Mouse (Mus musculus) liver, embryonic 15.5 days (tissue): Measurements from ENCODE around the gene Fam102b. TPM values are rescaled to one million over a fixed set of nuclear protein-coding genes. Genes with fewer than 3 reads are reported as not detected.

Experiments used
- ATAC-seq: fragments of 200-750 bp; cut with Nextera tagmentation; 2 replicates; pipeline ENCODE4 v1.8.0; 2017; ENCODE audit warnings: moderate number of reproducible peaks, mild to moderate bottlenecking, moderate library complexity; ENCODE audit not compliant: insufficient read depth
- H3K27ac ChIP-seq: fragments of 300-500 bp; sonication (generic); replicated peaks from 2 replicates; pipeline ENCODE4 v1.5.1; 2015; ENCODE audit warnings: mild to moderate bottlenecking, inconsistent platforms
- H3K27me3 ChIP-seq: fragments of 300-500 bp; sonication (generic); 2 replicates; pipeline ENCODE4 v1.6.1; 2015; ENCODE audit warnings: mild to moderate bottlenecking, inconsistent platforms
- H3K36me3 ChIP-seq: fragments of 300-500 bp; sonication (generic); replicated peaks from 2 replicates; pipeline ENCODE4 v1.6.1; 2015; ENCODE audit warnings: moderate library complexity, mild to moderate bottlenecking, inconsistent platforms
- H3K4me1 ChIP-seq: fragments of 300-500 bp; sonication (generic); replicated peaks from 2 replicates; pipeline ENCODE4 v1.6.1; 2015; ENCODE audit warnings: inconsistent platforms
- H3K4me2 ChIP-seq: fragments of 300-500 bp; sonication (generic); 2 replicates; pipeline ENCODE4 v1.6.1; 2015; ENCODE audit warnings: moderate library complexity, mild to moderate bottlenecking, inconsistent platforms
- H3K4me3 ChIP-seq: fragments of 300-500 bp; sonication (generic); replicated peaks from 2 replicates; pipeline ENCODE4 v1.5.1; 2015; ENCODE audit warnings: mild to moderate bottlenecking, inconsistent platforms
- H3K9ac ChIP-seq: fragments of 300-500 bp; sonication (generic); 2 replicates; pipeline ENCODE4 v1.6.1; 2015; ENCODE audit warnings: moderate library complexity, mild to moderate bottlenecking, inconsistent platforms
- H3K9me3 ChIP-seq: fragments of 300-500 bp; sonication (generic); replicated peaks from 2 replicates; pipeline ENCODE4 v1.6.1; 2016; ENCODE audit warnings: inconsistent platforms
- WGBS: fragments of 180-500 bp; shearing (Covaris S2); methylation state at CpG from one replicate; pipeline ENCODE4 v1.1.7; 2015; ENCODE audit warnings: mixed read lengths; ENCODE audit not compliant: insufficient replicate concordance; 5-methylcytosine and 5-hydroxymethylcytosine counted together
- polyA plus RNA-seq: library from polyadenylated mRNA; unstranded; fragments of >200 nt; fragmentation: Nextera tagmentation; extraction: Ambion mirVana; gene quantifications from 2 replicates; pipeline ENCODE4 v1.2.1, GENCODE M21; 2015

Gene Fam102b
- polyA plus RNA-seq, 1 experiment from 2014 or later: 2.0 TPM

DNA sequence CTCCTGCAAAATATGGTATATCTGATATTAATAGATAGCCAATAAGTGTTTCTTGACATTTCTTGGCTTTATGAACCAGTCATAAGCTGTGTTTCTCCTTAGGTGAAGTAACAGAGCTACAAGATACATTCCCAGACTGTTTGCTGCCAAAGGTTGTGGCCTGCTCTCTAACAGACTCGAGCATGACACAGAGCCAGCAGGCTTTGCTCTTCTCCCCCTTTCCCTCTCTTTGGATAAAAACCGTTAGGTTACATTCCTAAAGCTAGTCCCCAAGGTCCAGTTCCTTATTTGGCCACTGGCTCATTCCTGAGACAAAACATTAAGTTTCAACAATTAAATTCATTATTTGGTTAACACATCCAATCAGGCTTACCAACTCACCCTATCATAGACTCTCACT lies 4.9 kb upstream of the Fam102b start:
- H3K4me3 ChIP-seq: no peak overlapping the region
- ATAC-seq: no peak
- H3K9ac ChIP-seq: no peak overlapping the region
- H3K4me2 ChIP-seq: no peak overlapping the region
- no peaks in the 10 kb centered on the region for H3K9me3 ChIP-seq
- no peaks in the 10 kb centered on the region for H3K27me3 ChIP-seq
- H3K27ac ChIP-seq: no peak overlapping the region
- H3K4me1 ChIP-seq: peaks cover 14% of the 10 kb centered on the region
- no peaks in the 10 kb centered on the region for H3K36me3 ChIP-seq
- 42% methylated on average over 2 of the region's 2 CpGs for WGBS

DNA sequence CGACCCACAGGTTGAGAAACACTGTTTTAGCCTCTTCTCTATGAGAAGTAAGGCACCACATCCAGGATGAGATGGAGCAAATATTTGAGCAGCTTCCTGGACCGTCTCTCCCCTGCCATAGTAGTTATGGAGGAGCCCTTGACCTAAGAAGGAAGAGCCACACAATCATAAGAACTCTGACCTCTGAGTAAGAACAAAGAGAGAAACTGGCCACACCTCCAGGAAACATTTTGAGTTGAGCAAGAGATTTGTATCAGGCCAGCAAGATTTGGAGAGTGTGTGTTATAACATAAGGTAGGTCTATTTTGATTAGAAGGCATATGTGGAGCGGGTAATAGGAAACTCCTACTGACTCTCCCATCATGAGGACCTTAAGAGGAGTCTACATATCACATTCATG lies 4.2 kb upstream of the Fam102b start:
- no peak overlapping the region for H3K27ac ChIP-seq

DNA sequence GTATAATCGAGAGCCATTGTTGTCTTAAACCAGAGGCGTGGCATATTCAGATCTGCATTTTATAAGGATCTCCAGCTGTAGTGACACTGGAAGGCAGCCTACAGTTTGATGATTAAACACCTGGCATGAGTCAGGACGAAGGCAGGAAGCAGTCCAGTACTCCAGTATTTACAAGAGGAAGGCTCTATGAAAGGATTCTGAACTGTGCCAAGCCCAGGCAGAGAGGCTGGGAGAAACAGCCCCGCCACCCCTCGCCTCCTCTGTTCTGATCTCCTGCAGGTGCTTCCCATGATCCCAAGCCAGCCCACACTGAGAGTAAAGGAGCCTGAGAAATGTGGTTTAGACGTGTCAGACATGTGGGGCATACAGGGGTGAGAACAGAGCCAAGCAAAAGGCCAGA lies 3.4 kb upstream of the Fam102b start:
- H3K4me2 ChIP-seq: no peak overlapping the region
- no peak for ATAC-seq
- H3K4me3 ChIP-seq: no peak overlapping the region
- no peaks in the 10 kb centered on the region for H3K9me3 ChIP-seq
- no peaks in the 10 kb centered on the region for H3K27me3 ChIP-seq
- 55% methylated on average over 6 of the region's 6 CpGs for WGBS
- H3K4me1 ChIP-seq: peaks cover 28% of the 10 kb centered on the region
- no peaks in the 10 kb centered on the region for H3K36me3 ChIP-seq
- H3K27ac ChIP-seq: no peak overlapping the region
- no peak overlapping the region for H3K9ac ChIP-seq

More for the DNA sequence above, 4.2 kb upstream of the Fam102b start:
- H3K27me3 ChIP-seq: no peaks in the 10 kb centered on the region
- no peak overlapping the region for H3K9ac ChIP-seq
- H3K36me3 ChIP-seq: no peaks in the 10 kb centered on the region
- no peak overlapping the region for H3K4me3 ChIP-seq
- no peaks in the 10 kb centered on the region for H3K9me3 ChIP-seq
- 54% methylated on average over 3 of the region's 3 CpGs for WGBS
- H3K4me1 ChIP-seq: peaks cover 21% of the 10 kb centered on the region
- ATAC-seq: no peak
- H3K4me2 ChIP-seq: no peak overlapping the region

DNA sequence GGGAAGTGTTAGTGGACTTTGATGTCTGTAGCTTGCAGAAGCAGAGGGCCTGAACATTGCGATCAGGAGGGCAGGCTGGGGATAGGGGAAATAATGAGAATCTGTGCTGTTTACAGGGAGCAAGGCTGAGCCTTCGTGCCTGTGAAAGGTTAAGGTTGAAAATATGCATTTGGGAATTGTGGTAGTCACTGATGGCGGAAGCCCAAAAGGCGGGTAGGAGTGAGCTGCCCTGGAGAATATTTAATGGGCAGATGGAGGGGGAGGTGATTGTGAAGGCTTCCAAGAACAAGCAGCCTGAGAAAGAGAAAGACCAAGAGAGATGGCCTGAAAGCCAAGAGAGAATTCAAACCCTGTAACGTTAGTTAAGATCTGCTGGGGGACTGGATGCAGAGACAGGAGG lies 2.3 kb upstream of the Fam102b start:
- no peaks in the 10 kb centered on the region for H3K36me3 ChIP-seq
- no peak overlapping the region for H3K9ac ChIP-seq
- H3K4me1 ChIP-seq: peaks cover 34% of the 10 kb centered on the region
- 67% methylated on average over 5 of the region's 5 CpGs for WGBS
- H3K9me3 ChIP-seq: no peaks in the 10 kb centered on the region
- no peak overlapping the region for H3K4me2 ChIP-seq
- no peak for ATAC-seq
- no peak overlapping the region for H3K27ac ChIP-seq
- H3K27me3 ChIP-seq: no peaks in the 10 kb centered on the region
- no peak overlapping the region for H3K4me3 ChIP-seq

DNA sequence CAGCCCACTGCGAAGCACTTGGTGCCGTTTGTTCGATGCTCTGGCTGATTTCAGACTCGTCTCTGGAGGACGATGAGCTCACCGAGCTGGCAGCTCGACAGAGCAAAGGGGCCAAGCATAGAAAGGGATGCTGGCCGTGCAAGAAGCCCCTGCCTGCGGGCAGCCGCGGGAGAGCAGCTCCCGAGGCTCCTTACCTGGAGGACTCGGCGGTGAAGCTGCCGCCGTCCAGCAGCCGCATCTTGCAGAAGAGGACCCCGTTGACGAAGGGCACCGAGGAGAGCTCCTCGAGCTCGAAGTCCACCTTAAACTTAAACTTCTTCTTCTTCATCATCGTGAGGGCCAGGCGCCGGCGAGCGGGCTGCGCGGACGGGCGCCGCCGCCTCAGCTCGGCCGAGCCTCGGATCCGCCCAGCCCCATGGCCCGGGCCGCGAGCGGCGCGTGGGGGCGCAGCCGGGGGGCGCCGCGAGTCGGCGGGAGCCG lies 376 bp downstream of the Fam102b start:
- Histone ChIP-seq H3K27me3 (no peaks in the 10 kb centered on the region), H3K9me3 (no peaks in the 10 kb centered on the region), H3K4me2 (peak overlapping the region; percentile 97), H3K27ac (peak overlapping the region; percentile 71; the same call in 1 of the 2 replicates), H3K9ac (peak overlapping the region; percentile 64), H3K36me3 (no peaks in the 10 kb centered on the region), H3K4me3 (peak overlapping the region; percentile 71), H3K4me1 (peaks cover 34% of the 10 kb centered on the region)
- ATAC-seq: peak; percentile 80
- WGBS: under 1% methylated on average over 51 of the region's 51 CpGs

- 8% methylated on average over 15 of the region's 15 CpGs for WGBS
- H3K9ac ChIP-seq: peak overlapping the region; percentile 64
- no peak for ATAC-seq
- H3K9me3 ChIP-seq: no peaks in the 10 kb centered on the region
- H3K4me1 ChIP-seq: peaks cover 30% of the 10 kb centered on the region
- H3K27me3 ChIP-seq: no peaks in the 10 kb centered on the region
- 0 out of 2 replicates have a peak overlapping the region, but pooled peaks have one; percentile 71 for H3K27ac ChIP-seq
- H3K4me3 ChIP-seq: peak overlapping the region; percentile 71
- H3K4me2 ChIP-seq: peak overlapping the region; percentile 97
- H3K36me3 ChIP-seq: no peaks in the 10 kb centered on the region
Observed at GRCm38 (mm10) chr3:109026462-109026990, 881 bp downstream of the Fam102b start.

DNA sequence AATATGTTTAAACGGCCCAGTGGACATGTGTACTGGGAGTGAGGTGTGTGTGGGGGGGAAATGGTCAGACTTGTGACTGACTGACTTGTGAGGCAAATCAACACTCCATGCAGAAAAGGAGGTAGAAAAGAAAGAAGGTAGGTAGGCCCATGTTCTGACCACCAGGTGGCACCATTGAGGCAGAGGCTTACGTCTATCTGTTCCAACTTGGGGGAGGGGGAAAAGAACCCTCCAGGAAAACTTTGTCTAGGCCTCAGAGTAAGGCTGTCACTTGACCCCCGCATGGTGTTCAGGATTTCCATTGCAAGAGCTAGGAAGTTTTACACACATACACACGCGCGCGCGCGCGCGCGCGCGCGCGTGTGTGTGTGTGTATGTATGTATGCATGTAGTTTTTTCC lies 1.8 kb downstream of the Fam102b start:
- Histone ChIP-seq H3K9ac (0 out of 2 replicates have a peak overlapping the region, but pooled peaks have one; percentile 6), H3K27ac (no peak overlapping the region), H3K36me3 (no peaks in the 10 kb centered on the region), H3K9me3 (no peaks in the 10 kb centered on the region), H3K4me1 (peaks cover 28% of the 10 kb centered on the region), H3K4me3 (peak overlapping the region; percentile 71), H3K4me2 (peak overlapping the region; percentile 97), H3K27me3 (no peaks in the 10 kb centered on the region)
- ATAC-seq: no peak
- WGBS: 19% methylated on average over 16 of the region's 16 CpGs

- Histone ChIP-seq H3K9ac (no peak overlapping the region), H3K4me1 (peaks cover 25% of the 10 kb centered on the region), H3K27me3 (no peaks in the 10 kb centered on the region), H3K27ac (no peak overlapping the region), H3K9me3 (no peaks in the 10 kb centered on the region), H3K36me3 (no peaks in the 10 kb centered on the region), H3K4me2 (no peak overlapping the region), H3K4me3 (no peak overlapping the region)
- 76% methylated on average over 8 of the region's 8 CpGs for WGBS
- ATAC-seq: no peak
Observed at GRCm38 (mm10) chr3:109023066-109023465, 4.3 kb downstream of the Fam102b start.

DNA sequence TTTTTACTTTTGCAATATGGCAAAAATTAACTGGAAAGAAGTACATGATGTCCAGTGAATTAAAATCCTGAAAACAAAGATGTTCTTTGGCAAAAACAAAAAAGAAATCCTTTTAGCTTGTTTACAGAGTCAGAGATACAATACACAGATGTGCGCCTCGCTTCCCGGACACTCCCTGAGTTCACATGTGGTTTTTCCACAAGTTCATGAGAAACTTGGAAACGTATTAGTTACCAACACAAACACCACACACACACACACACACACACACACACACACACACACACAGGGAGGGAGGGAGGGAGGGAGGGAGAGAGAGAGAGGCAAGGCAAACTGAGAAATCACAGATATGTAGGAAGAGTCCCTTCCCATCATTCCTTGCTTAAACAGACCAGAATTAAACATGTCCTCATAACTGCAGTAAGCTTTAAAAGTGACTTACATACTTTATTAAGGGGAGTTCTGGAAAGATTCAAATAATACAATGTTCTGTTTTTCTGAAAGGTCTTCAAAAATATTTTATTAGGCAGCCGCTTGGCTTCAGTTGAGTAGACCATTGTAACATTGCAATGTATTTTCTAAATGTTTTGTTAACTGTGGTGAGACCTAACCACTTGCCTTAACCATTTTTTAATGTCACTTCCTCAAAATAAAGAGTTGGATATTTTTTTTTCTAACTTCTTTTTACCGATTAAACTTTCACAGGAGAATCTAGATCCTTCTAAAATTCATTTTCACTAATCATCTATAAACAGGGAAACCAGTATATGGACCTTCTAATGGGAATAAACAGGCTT lies 5.5 kb downstream of the Fam102b start:
- no peak overlapping the region for H3K4me3 ChIP-seq
- no peaks in the 10 kb centered on the region for H3K27me3 ChIP-seq
- WGBS: 67% methylated on average over 6 of the region's 6 CpGs
- no peak overlapping the region for H3K27ac ChIP-seq
- no peaks in the 10 kb centered on the region for H3K9me3 ChIP-seq
- peaks cover 16% of the 10 kb centered on the region for H3K4me1 ChIP-seq
- H3K4me2 ChIP-seq: no peak overlapping the region
- no peak overlapping the region for H3K9ac ChIP-seq
- H3K36me3 ChIP-seq: no peaks in the 10 kb centered on the region
- ATAC-seq: no peak

GRCm38 (mm10) chr3:109018336-109018735 lies 9.1 kb downstream of the Fam102b start:
- Histone ChIP-seq H3K4me3 (no peak overlapping the region), H3K27me3 (no peaks in the 10 kb centered on the region), H3K9ac (no peak overlapping the region), H3K27ac (no peak overlapping the region), H3K9me3 (no peaks in the 10 kb centered on the region), H3K36me3 (no peaks in the 10 kb centered on the region), H3K4me2 (no peak overlapping the region), H3K4me1 (no peaks in the 10 kb centered on the region)
- 76% methylated on average over 5 of the region's 5 CpGs for WGBS
- no peak for ATAC-seq

GRCm38 (mm10) chr3:109012595-109012994 lies 14.8 kb downstream of the Fam102b start:
- no peak overlapping the region for H3K4me2 ChIP-seq
- H3K27ac ChIP-seq: no peak overlapping the region
- no peak overlapping the region for H3K4me3 ChIP-seq
- no peak overlapping the region for H3K9ac ChIP-seq
- no peaks in the 10 kb centered on the region for H3K36me3 ChIP-seq
- 40% methylated on average over 4 of the region's 4 CpGs for WGBS
- no peaks in the 10 kb centered on the region for H3K4me1 ChIP-seq
- H3K27me3 ChIP-seq: no peaks in the 10 kb centered on the region
- H3K9me3 ChIP-seq: no peaks in the 10 kb centered on the region
- ATAC-seq: no peak
